ENCODE assay signal across 12 mouse cellular contexts in the genomic region with DNA sequence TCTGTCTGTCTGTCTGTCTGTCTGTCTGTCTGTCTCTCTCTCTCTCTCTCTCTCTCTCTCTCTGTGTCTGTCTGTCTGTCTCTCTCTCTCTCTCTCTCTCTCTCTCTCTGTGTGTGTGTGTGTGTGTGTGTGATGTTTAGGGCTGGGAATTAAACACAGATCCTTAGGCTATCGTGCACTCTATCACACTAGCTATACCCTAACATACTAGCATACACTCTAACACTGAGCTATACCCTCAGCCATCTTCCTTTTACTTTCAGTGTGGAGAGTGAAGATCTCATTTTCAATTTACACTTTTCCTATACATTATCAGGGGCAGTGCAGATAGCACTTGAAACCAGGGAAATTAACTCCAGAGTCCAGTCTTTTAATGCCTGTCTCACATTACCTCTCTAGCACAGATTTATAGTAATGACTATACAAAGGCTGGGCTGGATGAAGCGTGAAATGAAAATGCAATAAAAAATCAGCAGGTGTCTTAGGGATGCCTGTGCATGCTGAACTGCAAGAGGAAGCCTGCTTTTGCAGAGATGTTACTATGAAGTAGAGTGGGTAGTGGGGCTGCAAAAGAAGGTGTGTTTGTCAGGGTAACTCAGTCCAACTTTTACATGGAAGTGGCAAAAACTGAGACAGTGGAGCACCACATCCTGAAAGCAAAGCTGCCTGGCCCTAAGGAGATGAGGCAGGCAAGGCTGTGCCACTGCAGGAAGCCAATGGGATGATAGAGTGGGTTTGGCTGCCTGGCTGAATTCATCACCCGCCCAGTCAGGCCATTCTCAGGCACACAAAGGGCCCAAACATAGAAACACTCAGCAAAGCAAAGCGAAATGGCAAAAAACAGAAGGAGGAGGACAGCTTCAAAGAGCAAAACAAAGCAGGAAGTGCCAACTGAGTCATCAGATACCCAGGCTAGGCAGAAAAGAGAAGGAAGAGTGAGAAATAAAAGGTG. TPM values are rescaled to one million over a fixed set of nuclear protein-coding genes. Genes with fewer than 3 reads are reported as not detected.
DNase-seq lines count a peak whose midpoint lies in the region; ATAC-seq and TF ChIP-seq lines count a peak whose summit lies in the region.
"Had no signal": no experiment of that assay in that cellular context is flagged by ENCODE, and none has a peak within 500 bp of the region (broad histone marks: within the 10 kb centered on the region; RNA-seq: fewer than 3 reads in every experiment).

No protein-coding gene starts in this region.

- H3K4me2 ChIP-seq in kidney, postnatal 0 days (ENCODE audit: low read length) = no peak overlapping the region
- no peak overlapping the region for H3K4me2 ChIP-seq in hindbrain, embryonic 16.5 days (ENCODE audit: low read length)
- H3K4me2 ChIP-seq in intestine, embryonic 16.5 days (ENCODE audit: low read depth, low read length) = no peak overlapping the region
- H3K4me2 ChIP-seq: heart, embryonic 12.5 days; lung, embryonic 14.5 days had no signal

- 38% methylated on average over 4 of the region's 4 CpGs for WGBS in kidney, postnatal 0 days
- 29% methylated on average over 4 of the region's 4 CpGs for WGBS in hindbrain, embryonic 16.5 days
- 56% methylated on average over 4 of the region's 4 CpGs for WGBS in intestine, embryonic 16.5 days

- no peak for TF ChIP-seq CTCF in kidney, postnatal 0 days (IDR thresholded peaks at IDR 0.05; ENCODE audit: low read depth)

- H3K27ac ChIP-seq in kidney, postnatal 0 days = no peak overlapping the region
- no peak overlapping the region for H3K27ac ChIP-seq in hindbrain, embryonic 16.5 days (ENCODE audit: low read depth, low read length)
- H3K27ac ChIP-seq in intestine, embryonic 16.5 days (ENCODE audit: low read length) = no peak overlapping the region

- H3K9me3 ChIP-seq in kidney, postnatal 0 days (replicated peaks; ENCODE audit: low read length) = no peaks in the 10 kb centered on the region
- no peaks in the 10 kb centered on the region for H3K9me3 ChIP-seq in hindbrain, embryonic 16.5 days (ENCODE audit: control insufficient read depth, low read length)
- H3K9me3 ChIP-seq in intestine, embryonic 16.5 days (ENCODE audit: control insufficient read depth, low read length) = no peaks in the 10 kb centered on the region
- H3K9me3 ChIP-seq: heart, embryonic 12.5 days had no signal

- no peaks in the 10 kb centered on the region for H3K27me3 ChIP-seq in kidney, postnatal 0 days (ENCODE audit: insufficient read depth, low read length)
- H3K27me3 ChIP-seq in hindbrain, embryonic 16.5 days (replicated peaks; ENCODE audit: control insufficient read depth, insufficient read depth, low read length) = no peaks in the 10 kb centered on the region
- H3K27me3 ChIP-seq in intestine, embryonic 16.5 days (replicated peaks; ENCODE audit: control insufficient read depth, insufficient read depth, low read length) = no peaks in the 10 kb centered on the region
- H3K27me3 ChIP-seq: heart, embryonic 12.5 days had no signal

- no peak overlapping the region for H3K4me3 ChIP-seq in kidney, postnatal 0 days (replicated peaks; ENCODE audit: low read depth, low read length)
- H3K4me3 ChIP-seq in hindbrain, embryonic 16.5 days (ENCODE audit: low read length) = no peak overlapping the region
- no peak overlapping the region for H3K4me3 ChIP-seq in intestine, embryonic 16.5 days (ENCODE audit: low read length)
- H3K4me3 ChIP-seq: heart, embryonic 12.5 days had no signal

- no peaks in the 10 kb centered on the region for H3K4me1 ChIP-seq in kidney, postnatal 0 days (replicated peaks; ENCODE audit: insufficient read depth, low read length)
- no peaks in the 10 kb centered on the region for H3K4me1 ChIP-seq in hindbrain, embryonic 16.5 days (ENCODE audit: control insufficient read depth, insufficient read depth, low read depth, low read length)
- no peaks in the 10 kb centered on the region for H3K4me1 ChIP-seq in intestine, embryonic 16.5 days (ENCODE audit: control insufficient read depth, insufficient read depth, low read length)
- H3K4me1 ChIP-seq: heart, embryonic 12.5 days had no signal

- H3K9ac ChIP-seq in kidney, postnatal 0 days (ENCODE audit: low read depth, low read length) = no peak overlapping the region
- no peak overlapping the region for H3K9ac ChIP-seq in hindbrain, embryonic 16.5 days (ENCODE audit: low read depth, low read length)
- H3K9ac ChIP-seq in intestine, embryonic 16.5 days (ENCODE audit: low read depth, low read length) = no peak overlapping the region
- H3K9ac ChIP-seq: heart, embryonic 12.5 days; lung, embryonic 14.5 days had no signal

- H3K36me3 ChIP-seq in kidney, postnatal 0 days (ENCODE audit: insufficient read depth, low read length) = no peaks in the 10 kb centered on the region
- H3K36me3 ChIP-seq in hindbrain, embryonic 16.5 days (ENCODE audit: control insufficient read depth, insufficient read depth, low read length) = peaks cover 34% of the 10 kb centered on the region
- H3K36me3 ChIP-seq in intestine, embryonic 16.5 days (ENCODE audit: control insufficient read depth, insufficient read depth, low read length) = no peaks in the 10 kb centered on the region
- H3K36me3 ChIP-seq: heart, embryonic 12.5 days had no signal

- peak; percentile 46 for DNase-seq in kidney, postnatal 0 days (ENCODE audit: low spot score)
- no peak for DNase-seq in kidney, postnatal 4 days
- DNase-seq in 3134 (ENCODE audit: extremely low read depth, insufficient read length, low spot score) = peak; percentile 55
- DNase-seq in brain, adult 2 months (ENCODE audit: low read depth, low spot score) = peak; percentile 94
- DNase-seq in gastrocnemius, postnatal 25 days = no peak
- no peak for DNase-seq in urinary bladder, adult 2 months (ENCODE audit: low spot score)
- DNase-seq: cerebellum, postnatal 10 days; lung, embryonic 14.5 days had no signal

- ATAC-seq in kidney, postnatal 0 days (replicated peaks; ENCODE audit: low FRiP score, low read depth) = no peak
- peak; percentile 60; the same call in 1 of the 2 replicates for ATAC-seq in hindbrain, embryonic 16.5 days
- ATAC-seq in intestine, embryonic 16.5 days = no peak
- ATAC-seq: midbrain, embryonic 16.5 days had no signal

RNA-seq across cellular contexts. Expression of gene Fez1, which starts 43.5 kb away (rescaled TPM):
- polyA plus RNA-seq in kidney, postnatal 0 days (2015; fragmentation: Nextera tagmentation; extraction: Ambion mirVana) = 2.5 and 2.6 TPM in 2 replicates
- 552 and 573 TPM in 2 replicates for polyA plus RNA-seq in hindbrain, embryonic 16.5 days (2015; fragmentation: Nextera tagmentation; extraction: Ambion mirVana)
- 1 to 10 TPM; 3.1 to 3.6 TPM for total RNA-seq in gastrocnemius, postnatal 25 days (2021)
- polyA plus RNA-seq in intestine, embryonic 16.5 days (2015; fragmentation: Nextera tagmentation; extraction: Ambion mirVana) = 13.1 and 14.4 TPM in 2 replicates
- 12.7 and 15.1 TPM in 2 replicates for polyA plus RNA-seq in urinary bladder, adult 2 months (2012; rRNA removed)

Comparison
In these comparisons a context has a peak if more than half of its experiments do, and no peak if none do; other contexts are left out.
1. DNase-seq: peak in kidney, postnatal 0 days (single experiment), 3134 (single experiment) and brain, adult 2 months (single experiment); none in kidney, postnatal 4 days (0 of 2), gastrocnemius, postnatal 25 days (single experiment) and urinary bladder, adult 2 months (single experiment).
2. RNA of gene Fez1, which starts 43.5 kb away (polyA plus RNA-seq): 552 to 573 TPM in hindbrain, embryonic 16.5 days; 12.7 to 15.1 TPM in urinary bladder, adult 2 months, 13.1 to 14.4 TPM in intestine, embryonic 16.5 days and 2.5 to 2.6 TPM in kidney, postnatal 0 days; every median in the first group is over 10 times any median in the second.